Mouse (Mus musculus): ENCODE measurements around the gene Celf1. TPM values are rescaled to one million over a fixed set of nuclear protein-coding genes. Genes with fewer than 3 reads are reported as not detected.

Celf1 gene
- total RNA-seq, 2 experiments from 2014 or later, result 40.7 to 44.0 TPM

DNA sequence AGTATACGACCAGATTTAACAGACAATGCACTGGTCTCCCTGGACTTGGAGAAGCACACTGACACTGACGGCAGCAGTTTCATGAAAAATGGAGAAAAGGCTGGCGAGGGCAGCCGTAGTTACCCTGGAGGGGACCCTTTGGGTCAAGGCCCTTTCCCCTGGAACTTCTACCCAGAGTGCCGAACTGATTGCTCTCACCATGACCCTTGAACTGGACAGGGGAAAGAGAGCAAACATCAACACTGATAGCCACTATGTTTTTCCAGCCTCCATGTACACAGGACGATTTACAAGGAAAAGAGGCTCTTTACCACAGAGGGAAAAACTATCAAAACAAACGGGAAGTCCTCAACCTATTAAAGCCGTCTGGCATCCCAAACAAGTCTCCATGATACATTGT, 8.4 kb upstream of the Celf1 start:
- no peak for DNase-seq
- intact Hi-C loops (cut with DNase I; ENCODE audit: low total_unique reads), result no loop called here

DNA sequence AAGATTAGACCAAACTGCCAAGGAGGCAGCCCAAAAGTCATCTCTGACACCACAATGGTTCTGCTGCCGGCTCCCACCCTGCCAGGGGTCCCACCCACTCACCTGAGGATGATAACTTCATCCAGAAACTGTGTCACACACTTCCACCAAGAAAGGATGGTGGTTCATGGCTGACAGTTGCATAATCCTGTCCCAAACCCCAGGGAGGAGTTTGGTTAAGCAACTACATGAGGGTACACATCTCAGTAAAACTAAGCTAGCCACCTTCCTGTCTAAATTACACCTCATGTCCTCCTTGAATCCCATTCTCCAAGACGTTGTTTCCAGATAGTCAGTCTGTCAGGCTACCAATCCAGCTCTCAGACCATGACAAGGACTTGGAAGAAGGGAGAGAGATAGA, 7.9 kb upstream of the Celf1 start:
- intact Hi-C loops (cut with DNase I; ENCODE audit: low total_unique reads), result no loop called here
- no peak for DNase-seq

DNA sequence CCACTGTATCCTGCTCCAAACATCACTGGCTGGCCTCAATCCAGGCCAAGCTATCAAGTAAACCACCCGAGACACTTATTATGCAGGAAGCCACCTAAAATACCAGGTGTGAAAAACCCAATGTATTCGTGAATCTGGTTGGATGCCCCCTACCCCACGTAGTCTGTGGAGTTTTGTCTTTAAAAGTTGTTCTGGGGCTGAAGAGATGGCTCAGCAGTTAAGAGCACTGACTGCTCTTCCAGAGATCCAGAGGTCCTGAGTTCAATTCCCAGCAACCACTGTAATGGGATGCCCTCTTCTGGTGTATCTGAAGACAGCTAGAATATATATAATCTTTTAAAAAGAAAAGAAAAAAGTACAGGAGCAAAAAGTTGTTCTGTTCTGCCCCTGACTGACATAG, 1.8 kb upstream of the Celf1 start:
- DNase-seq, result no peak
- intact Hi-C loops (cut with DNase I; ENCODE audit: low total_unique reads), result no loop called here

DNA sequence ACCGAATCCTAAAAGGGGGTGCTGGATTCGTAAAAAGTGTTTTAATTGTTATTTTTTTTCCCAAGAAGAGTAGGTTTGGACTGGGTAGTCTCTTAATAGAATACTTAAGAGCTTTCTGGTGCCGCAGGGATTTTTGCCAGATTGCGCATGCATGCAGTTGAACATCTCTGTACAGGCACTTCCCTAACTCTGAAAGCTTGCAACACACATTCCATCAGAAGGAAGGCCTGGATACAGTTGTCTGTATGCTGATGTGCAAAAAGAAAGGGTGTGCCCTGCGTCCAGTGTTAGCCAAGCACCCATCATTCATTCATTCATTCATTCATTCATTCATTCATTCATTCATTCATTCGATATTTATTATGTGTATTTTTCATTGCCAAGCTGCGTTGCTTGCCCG, 432 bp upstream of the Celf1 start:
- intact Hi-C loops (cut with DNase I; ENCODE audit: low total_unique reads), result no loop called here
- no peak for DNase-seq

DNA sequence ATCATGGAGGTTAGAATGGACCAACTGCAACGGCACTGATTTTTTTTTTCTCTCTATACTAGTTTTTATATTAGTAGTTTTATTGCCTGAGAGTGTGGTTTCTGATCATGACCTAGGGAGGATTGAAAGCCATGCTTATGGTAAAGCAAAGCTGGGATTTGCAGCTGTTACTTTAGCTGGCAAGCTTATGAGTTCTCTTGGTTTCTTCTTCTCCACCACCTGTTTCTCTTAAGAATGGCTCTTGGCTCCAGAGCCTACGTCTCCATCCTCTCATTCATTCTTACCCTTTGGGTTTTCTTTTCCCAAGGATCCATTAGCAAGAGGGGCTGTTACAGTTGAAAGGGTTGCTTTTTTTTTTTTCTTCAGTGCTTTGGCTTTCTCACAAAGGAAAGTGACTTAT, 1.6 kb downstream of the Celf1 start:
- DNase-seq, result no peak
- intact Hi-C loops (cut with DNase I; ENCODE audit: low total_unique reads), result no loop called here

DNA sequence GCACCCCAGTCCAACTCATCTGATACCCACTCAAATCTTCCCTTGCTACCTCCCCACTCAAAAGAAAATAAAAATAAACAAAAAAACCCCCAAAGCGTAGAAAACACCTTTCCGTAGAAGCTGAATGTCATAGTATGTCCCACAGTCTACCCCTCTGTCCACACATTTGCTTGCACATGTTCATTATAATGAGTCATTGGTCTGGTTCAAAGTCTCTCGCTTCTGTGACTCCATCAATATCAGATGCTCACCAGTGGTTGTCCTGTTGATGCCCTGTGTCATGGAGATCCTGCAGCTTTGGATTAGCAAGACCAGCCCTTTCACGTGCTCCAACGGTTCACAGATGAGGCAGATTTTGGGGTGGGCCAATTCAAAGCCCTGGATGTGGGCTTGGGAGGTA, 10.0 kb downstream of the Celf1 start:
- no peak for DNase-seq
- intact Hi-C loops (cut with DNase I; ENCODE audit: low total_unique reads), result no loop called here

DNA sequence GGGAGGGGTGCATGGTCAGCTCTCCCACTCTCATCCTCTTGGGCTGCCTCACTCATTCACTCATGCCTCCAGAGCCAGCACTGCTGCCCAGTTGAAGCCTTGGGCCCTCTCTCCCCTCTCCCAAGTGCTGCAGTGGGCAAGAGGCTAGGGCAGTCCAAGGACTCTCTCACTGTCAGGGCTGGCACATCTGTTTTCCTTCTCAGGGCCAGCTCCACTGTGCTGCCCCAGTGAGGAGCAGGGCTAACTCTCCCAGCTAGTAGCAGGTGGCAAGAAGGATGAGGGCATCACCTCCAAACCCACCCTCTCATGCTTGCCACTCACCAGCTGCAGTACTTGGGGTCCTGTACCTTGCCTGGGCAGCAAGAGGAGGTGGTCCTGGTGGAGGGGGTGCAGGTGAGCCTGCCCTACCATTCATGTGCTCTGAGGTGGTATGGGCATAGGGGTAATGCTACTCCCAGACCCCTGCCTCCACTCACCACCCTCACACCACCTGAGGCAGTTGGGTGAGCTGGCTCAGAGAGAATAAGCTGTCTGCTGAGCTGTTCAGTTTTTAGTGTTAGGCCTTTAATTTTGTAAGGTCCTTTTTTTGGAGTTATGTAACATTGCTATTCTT, 10.5 kb downstream of the Celf1 start:
- no peak for DNase-seq
- intact Hi-C loops (cut with DNase I; ENCODE audit: low total_unique reads), result no loop called here

DNA sequence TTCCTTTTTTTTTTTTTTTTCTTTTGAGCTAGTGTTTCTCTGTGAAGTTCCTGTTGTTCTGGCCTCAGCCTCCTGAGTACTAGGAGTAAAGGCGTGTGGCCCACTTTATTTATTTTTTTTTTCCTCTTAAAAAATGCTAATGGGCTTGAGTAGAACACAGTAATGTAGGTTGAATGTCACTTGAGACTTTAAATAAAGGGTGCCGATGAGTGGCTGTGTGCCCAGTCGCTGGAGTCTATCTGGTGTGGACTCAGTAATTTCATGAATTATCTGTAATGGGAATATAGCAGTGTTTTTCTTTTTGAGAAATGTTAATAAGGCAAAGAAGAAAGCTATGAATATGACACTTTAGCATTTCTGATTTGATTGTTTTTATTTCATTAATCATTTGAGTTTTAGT, 13.3 kb downstream of the Celf1 start:
- DNase-seq, result no peak
- intact Hi-C loops (cut with DNase I; ENCODE audit: low total_unique reads), result no loop called here

DNA sequence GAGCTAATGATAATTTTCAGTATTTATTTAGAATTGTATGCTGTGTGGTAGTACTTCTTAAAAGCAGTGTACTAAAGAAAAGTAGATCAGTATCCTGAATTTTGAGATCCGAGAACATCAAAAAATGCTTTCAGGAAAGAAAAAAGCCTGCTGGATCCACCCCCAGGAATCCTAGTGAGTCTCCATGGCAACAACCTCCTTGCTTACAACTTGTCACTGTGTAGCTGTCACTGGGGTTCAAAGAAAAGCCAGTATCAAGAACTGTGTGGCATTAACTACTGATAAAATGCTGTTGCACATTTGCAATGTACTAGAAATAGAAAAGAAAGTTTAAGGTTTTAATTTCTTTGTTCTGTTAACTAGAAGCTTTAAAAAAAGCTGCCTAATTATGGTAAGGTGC, 15.9 kb downstream of the Celf1 start:
- intact Hi-C loops (cut with DNase I; ENCODE audit: low total_unique reads), result no loop called here
- DNase-seq, result no peak

DNA sequence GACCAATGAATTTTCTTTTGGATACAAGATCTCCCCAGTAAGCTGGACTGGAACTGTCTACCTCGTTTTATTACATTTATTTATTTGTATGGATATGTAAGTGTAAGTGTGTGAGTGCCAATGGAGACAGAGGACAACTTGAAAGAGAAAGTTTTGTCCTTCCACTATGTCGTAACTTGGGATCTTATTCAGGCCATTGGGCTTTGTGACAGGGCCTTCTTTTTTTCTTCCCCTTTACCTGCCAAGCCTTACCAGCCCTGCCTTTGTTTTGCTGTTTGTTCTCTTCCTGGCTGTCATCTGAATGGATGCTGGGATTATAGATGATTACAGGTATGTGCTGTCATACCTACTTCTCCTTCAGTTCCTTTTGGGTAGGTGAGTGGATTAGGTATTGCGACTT, 18.7 kb downstream of the Celf1 start:
- DNase-seq, result no peak
- intact Hi-C loops (cut with DNase I; ENCODE audit: low total_unique reads), result no loop called here

DNA sequence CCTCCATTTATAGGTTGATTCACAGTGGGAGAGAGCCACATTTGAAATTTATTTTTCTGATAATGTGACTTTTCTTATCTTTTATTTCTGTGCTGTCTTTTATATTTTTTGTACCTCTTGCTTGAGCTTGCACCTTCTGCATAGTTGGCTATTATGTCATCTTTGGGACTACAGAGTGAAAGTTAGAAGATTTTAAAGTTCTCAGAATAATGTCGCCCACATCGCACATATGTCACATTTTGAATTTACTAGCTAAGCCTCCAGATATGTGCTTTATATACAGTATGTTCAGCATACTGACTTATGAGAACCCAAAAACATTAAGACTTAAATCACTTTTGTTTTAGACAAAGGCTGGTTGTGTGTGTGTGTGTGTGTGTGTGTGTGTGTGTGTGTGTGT, 19.8 kb downstream of the Celf1 start:
- DNase-seq, result no peak
- intact Hi-C loops (cut with DNase I; ENCODE audit: low total_unique reads), result no loop called here

DNA sequence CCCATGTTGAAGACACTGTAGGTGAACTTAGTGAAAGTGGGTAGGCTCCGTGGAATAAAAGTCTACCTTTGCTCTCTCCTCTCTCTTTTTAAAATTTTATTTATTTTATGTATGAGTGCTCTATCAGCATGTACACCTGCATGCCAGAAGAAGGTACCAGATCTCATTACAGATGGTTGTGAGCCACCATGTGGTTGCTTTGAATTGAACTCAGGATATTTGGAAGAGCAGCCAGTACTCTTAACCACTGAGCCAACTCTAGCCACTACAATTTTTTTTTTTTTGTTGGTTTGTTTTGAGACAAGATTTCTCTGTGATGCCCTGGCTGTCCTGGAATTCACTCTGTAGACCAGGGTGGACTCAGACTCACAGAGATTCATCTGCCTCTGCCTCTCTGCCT, 23.1 kb downstream of the Celf1 start:
- DNase-seq, result no peak
- intact Hi-C loops (cut with DNase I; ENCODE audit: low total_unique reads), result no loop called here

DNA sequence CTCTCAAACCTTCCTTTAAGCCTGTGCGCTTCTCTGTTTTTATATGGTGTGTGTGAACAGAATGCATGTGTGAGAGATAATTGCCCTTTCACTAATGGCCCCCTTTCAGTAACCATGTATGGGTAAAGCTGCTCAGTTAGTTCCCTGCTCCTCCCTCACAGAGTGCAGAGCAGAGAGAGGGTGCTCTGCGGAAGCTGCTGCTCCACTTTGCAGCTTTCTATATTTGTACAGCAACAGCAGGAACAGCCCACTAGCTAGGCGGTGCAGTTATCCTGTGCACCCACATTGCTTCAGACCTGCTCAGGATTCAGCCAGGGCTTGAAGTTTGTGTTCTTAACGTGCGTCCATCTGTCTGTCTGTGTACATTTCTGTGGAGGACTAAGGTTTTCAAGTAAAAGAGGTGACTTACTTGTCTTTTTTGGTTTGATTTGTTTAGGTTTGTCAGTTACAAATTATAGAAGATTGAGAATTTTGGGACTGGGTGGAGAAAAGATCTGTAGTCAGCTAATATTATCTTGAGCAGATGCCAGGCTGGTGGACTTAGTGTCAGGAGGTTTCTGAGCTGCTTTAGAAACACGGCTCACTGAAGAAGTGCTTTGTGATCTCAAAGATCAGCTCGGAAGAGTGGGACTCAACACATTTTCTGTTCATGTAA, 24.8 kb downstream of the Celf1 start:
- DNase-seq, result peak; percentile 5
- intact Hi-C loops (cut with DNase I; ENCODE audit: low total_unique reads), result no loop called here

DNA sequence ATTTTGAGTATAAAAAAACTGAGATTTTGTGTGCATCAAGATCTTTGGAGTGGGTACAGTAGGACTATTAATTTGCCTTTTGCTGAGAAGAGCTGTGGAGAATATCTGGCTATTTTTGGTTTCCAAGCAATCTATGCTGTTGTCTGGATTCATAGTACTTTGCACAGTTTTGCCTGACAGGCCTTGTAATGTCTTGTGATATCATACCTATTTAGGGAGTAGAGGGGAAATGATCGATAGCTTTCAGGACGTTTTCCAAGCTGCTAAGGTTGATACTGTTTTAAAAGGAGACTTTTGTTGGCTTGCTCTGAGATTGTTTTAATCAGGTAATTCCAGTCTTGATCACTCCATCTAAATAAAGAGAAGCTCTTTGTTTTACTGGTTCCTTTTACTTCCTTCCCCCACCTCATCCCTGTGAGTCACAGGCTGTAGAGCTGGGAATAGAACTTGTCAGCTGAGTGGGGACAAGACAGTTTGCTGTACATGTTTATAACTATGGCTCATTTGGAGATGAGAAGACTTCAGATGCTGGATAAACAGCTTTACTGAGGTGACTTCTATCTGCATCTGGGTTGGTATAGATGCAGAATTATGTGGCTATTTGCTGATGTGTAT, 25.4 kb downstream of the Celf1 start:
- intact Hi-C loops (cut with DNase I; ENCODE audit: low total_unique reads), result no loop called here
- DNase-seq, result no peak

DNA sequence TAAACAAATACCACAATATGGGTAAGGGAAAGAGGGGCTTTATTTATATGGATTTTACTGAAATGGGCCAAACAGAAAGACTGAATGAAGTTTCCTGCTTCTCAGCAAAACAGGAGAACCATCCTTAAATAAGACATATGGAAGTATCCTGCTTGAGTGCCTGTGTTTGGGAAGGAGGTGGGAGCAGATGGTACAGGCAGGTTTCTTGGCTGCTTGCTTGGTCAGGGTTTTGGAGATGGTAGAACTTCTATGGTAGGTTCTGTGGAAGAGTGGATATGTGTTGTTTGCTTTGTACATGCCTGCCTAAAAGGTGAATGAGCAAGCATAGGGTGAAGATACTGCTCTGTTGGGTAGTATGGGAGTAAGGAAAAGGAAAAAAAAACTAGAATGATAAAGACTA, 30.4 kb downstream of the Celf1 start:
- no peak for DNase-seq
- intact Hi-C loops (cut with DNase I; ENCODE audit: low total_unique reads), result no loop called here

DNA sequence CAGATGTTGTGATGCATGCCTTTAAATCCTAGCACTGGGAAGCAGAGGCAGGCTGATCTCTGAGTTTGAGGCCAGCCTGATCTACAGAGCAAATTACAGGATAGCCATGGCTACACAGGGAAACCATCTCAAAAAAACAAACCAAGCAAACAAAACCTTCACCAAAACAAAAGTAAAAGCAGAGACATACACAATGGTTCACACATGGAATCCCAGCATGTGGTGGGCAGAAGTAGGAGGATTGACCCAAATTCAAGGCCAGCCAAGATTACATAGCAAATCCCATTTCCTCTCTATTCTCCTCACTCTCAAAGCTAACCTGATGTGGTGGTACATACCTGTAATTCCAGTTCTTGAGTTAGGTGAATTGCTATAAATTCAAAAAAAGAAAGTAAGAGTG, 33.9 kb downstream of the Celf1 start:
- DNase-seq, result no peak
- intact Hi-C loops (cut with DNase I; ENCODE audit: low total_unique reads), result no loop called here

DNA sequence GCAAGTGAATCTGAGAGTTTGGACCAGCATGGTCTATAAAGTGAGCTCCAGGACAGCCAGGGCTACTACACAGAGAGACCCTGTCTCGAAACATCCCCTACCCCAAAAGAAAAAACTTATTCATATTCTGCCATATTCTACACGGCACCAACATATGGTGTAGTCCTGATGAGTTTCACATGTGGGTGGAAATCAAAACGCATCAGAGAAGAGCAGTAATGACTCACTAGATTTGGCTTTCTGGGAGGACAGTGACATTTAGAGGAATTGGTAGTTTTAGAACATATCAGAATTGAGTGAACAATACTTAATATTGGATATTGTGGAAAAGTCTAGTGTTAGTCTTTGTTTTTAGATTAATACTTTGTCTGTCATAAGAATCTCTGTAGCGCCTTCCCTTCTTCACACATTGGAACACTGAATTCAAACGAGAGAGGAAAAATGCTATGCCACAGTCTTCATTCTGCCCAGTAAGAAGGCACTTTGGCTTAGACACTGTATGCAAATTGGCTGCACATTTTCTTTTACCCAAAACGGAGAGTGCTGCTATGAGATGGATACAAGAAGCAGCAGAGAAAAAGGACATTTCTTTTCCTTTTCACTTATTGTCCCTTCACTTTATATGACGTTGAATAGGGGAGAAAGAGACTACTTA, 35.1 kb downstream of the Celf1 start:
- DNase-seq, result no peak
- intact Hi-C loops (cut with DNase I; ENCODE audit: low total_unique reads), result no loop called here

DNA sequence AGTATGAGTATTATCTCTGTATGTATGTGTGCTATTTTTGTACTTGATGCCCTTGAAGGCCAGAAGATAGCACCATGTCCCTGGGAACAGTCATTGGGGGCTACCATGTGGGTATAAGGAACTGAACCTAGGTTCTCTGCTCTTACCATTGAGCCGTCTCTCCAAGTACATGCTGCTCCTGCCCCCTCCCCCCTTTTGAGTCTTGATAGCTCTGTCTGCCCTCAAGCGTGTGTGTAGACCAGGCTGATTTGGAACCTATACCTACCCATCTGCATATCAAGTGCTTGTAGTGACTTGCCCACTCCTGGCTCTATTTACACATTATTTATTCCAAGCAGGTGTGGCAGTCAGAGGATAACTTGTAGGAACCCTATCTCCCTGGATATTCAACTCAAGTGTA, 36.4 kb downstream of the Celf1 start:
- no peak for DNase-seq
- intact Hi-C loops (cut with DNase I; ENCODE audit: low total_unique reads), result no loop called here

DNA sequence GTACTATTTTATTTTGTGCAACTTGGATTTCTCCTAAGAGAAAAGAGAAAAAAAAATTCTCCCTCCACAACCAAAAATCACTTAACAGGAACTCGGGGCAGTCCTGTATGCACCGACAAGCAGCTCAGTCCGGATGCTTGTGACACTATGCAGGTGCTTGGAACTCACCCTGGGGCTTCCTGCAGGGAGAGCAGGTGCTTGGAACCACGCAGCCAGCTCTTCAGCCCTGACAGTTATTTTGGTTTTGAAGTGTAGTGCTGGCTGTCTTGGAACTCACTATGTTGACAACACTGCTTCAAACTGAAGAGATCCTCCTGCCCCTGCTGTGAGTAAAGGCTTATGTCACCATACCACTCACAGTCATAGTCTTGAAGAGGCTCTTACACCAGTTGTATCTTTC, 37.1 kb downstream of the Celf1 start:
- intact Hi-C loops (cut with DNase I; ENCODE audit: low total_unique reads), result no loop called here
- no peak for DNase-seq

DNA sequence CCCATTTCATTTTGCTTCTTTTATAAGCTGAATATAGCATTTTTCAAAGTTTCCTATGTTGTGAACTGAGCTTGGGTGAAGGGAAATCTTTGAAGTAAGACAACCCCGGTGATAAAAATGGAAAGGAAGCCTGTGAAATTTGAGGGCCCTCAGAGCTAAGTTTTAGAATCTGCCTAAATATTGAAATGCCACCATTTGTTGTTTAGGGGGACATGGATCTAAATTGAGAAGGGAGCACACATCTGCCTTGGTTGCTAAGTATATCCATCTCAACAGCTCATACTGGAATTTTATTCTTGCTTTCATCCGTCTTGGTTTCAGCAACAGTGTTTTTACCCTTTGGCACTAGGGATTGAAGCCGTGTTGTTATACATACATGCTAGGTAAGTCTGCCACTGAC, 45.9 kb downstream of the Celf1 start:
- DNase-seq, result no peak
- intact Hi-C loops (cut with DNase I; ENCODE audit: low total_unique reads), result no loop called here

DNA sequence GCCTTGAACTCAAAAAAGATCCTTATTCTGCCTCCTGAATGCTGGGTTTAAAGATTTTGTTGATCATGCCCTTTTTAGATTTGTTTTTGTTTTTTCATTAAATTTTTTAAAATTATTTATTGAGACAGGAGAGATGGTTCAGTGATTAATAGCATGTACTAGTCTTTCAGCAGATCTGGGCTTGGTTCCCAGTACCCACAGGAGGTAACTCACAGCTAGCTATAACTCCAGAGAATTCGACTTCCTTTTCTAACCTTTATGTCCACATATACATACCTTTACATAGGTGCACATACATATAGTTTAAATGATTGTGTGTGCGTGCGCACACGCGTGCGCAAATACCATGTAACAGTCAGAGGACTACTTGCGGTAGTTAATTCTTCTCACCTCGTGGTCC, 68.4 kb downstream of the Celf1 start:
- DNase-seq, result no peak
- intact Hi-C loops (cut with DNase I; ENCODE audit: low total_unique reads), result no loop called here
